Mouse (Mus musculus) skeletal muscle tissue, postnatal 0 days (tissue): ENCODE measurements around the gene Magea3. TPM values are rescaled to one million over a fixed set of nuclear protein-coding genes. Genes with fewer than 3 reads are reported as not detected.

Experiments used
- polyA plus RNA-seq: library from polyadenylated mRNA; unstranded; fragments of >200 nt; fragmentation: Nextera tagmentation; extraction: Ambion mirVana; gene quantifications from 2 replicates; pipeline ENCODE4 v1.2.1, GENCODE M21; 2015

Gene Magea3
- polyA plus RNA-seq, result not detected in 2 replicates

DNA sequence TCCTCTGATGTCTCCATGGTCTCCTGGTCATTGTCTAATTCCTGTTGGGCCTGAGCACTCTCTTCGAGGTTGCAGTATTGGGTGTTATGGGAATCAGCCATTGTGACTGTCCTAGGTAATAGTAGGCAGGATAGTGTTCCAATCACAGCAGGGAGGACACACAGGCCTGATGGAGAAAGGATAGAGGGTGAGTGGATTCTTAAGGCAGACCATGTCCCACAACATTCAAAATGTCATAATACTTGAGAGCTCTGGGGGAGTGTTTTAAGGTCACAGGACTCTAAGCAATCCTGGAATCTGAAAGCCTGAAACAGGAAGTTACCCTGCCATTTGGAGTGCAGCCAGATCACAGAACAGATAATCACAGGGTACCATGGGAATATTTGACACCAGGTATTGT is at the start of gene Magea3:
Magea3 (minus strand) TSS at position 101 of the 400 bp plus-strand sequence.

DNA sequence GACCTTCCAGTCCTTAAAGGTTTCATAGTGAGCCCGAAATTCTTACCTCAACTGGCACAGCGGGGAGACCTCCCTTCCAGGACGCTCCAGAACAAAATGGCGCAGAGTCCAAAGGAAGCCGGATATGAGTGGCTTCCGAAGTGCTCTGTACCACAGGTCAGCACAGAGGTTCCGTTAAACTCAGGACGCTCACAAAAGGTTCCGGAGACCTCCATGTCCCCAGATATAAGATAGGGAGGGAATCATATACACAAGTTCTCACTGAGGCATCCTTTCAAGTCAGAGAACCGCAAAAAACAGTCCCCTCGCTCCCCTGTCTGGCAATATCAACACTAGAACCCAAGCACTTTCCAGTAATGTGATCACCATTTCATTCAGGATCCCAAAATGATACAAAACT is 46.4 kb upstream of the Magea3 start, which contains the start of gene Magea8:
Magea8 (minus strand) TSS at position 101 of the 400 bp plus-strand sequence.

DNA sequence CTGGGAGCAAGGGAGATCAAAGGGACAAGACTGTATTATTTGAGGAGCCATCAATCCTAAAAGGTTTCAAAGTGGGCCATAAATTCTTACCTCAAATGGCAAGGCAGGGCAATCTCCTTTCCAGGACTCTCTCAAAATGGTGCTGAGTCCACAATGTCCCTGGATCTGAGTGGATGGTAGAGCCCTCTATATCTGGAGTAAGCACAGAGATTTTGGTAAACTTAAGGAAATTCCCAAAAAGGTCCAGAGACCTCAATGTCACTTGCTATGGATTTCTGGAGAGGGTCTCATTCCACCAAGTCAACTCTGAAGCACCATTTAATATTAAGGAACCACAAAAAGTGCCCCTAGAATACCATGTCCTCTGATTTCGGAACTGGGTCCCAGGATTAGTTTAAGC is 13.4 kb downstream of the Magea3 start, which contains the start of gene Magea6:
Magea6 (minus strand) TSS at position 101 of the 400 bp plus-strand sequence.

Other genes with a start within 250 kb of the Magea3 start
- not detected in 2 replicates for gene Cldn34b1, start 59.2 kb downstream of the Magea3 start, polyA plus RNA-seq
- not detected in 2 replicates for gene Magea6, start 13.5 kb downstream of the Magea3 start, polyA plus RNA-seq
- not detected in 2 replicates for gene Magea8, start 46.3 kb upstream of the Magea3 start, polyA plus RNA-seq
- gene Magea5, start 113.6 kb upstream of the Magea3 start, polyA plus RNA-seq, result not detected in 2 replicates
- gene Magea1, start 140.3 kb upstream of the Magea3 start, polyA plus RNA-seq, result not detected in 2 replicates
- not detected in 2 replicates for gene Magea2, start 144.2 kb upstream of the Magea3 start, polyA plus RNA-seq
- not detected in 2 replicates for gene Cldn34b2, start 178.9 kb upstream of the Magea3 start, polyA plus RNA-seq